Mouse (Mus musculus) telencephalon, adult 2 months (tissue): ENCODE results near the gene Gm17387.

Experiments
- DNase-seq: peaks from one replicate; pipeline ENCODE4 v3.0.0-alpha.2; 2011; ENCODE audit warnings: low read depth, low spot score

Gene Gm17387

GRCm38 (mm10) chr7:141028831-141029230 lies at the start of gene Gm17387:
Gm17387 (plus strand) TSS chr7:141029131.
- DNase-seq, result no peak

GRCm38 (mm10) chr7:140981704-140982103 lies 47.2 kb upstream of the Gm17387 start:
- DNase-seq, result no peak

GRCm38 (mm10) chr7:140982971-140983370 lies 46.0 kb upstream of the Gm17387 start:
- DNase-seq, result no peak

DNA sequence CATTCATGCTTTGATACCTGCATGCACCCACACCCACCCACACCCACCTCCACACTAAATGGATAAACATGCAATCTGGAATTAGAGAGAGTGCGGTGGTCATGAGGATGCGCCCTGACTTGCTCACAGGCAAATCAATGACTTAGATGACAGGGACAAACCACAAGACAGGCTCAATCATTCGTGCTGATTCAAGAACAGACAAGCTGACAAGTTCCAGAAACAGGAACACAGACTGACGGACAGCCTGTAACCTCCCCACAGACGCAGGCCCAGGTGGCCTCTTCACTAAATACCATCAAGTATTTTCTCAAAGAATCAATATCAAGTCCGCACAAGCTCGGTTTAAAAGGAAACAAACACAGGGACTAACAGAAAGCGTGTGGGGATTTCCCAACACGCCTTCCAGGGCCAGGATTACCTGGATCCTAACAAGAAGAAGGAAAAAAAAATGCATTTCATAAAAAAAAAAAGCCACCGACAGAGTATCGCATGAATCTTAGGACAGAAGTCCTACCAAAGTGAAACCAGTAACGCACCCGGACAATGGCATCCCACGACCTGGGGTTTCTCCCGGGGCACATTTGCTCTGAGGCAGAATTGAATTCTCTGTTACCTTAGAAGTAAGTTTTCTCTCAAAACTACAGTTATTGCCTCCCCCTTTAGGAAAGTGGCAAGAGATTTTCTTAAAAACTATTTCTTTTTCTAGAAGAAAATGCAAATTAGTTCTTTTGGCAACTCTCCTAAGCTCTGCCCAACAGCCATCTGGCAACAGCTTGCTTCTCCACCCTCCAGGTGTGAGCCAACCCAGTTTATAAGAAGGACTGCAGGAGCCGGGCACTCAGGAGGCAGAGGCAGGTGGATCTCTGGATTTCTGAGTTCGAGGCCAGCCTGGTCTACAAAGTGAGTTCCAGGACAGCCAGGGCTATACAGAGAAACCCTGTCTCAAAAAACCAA lies 41.5 kb upstream of the Gm17387 start:
- DNase-seq, result peak; percentile 75

GRCm38 (mm10) chr7:140989022-140989421 lies 39.9 kb upstream of the Gm17387 start:
- no peak for DNase-seq

DNA sequence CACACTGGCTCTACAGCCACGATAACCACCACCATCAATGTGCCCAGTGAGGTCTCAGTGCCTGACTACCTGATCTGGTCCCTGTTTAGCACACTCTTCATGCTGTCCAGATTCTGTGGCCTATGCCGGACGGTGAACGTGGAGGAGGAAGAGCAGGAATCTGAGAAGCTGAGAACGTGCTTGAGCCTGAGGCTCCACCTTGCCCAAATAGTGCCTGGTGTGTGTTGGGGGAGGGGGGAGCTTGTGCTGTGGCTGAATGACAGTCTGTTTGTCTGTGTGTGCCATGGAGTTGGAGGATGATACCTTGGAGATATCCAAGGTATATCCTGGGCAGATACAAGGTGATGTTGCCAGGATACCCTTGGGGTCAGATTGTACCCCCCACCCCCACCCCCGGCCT lies 38.7 kb upstream of the Gm17387 start:
- no peak for DNase-seq

DNA sequence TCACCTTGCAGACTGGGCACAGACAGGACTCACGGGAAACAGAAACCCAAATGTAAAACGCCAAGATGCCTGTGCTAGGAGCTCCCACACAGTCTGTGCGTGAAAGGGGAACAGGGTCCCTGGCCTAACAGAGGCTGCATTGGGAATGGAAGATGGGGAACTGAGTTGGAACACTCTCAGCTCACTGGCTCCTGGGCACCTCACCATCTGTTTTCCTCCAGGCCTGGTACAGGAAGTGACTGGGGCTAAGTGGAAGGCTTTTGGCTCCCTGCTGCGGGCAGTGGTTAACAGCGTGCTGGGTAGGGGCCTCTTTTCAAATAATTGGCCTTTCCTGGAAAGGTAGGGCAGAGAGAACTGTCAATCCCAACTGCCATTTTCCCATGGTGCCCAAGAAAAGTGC lies 38.3 kb upstream of the Gm17387 start:
- no peak for DNase-seq

DNA sequence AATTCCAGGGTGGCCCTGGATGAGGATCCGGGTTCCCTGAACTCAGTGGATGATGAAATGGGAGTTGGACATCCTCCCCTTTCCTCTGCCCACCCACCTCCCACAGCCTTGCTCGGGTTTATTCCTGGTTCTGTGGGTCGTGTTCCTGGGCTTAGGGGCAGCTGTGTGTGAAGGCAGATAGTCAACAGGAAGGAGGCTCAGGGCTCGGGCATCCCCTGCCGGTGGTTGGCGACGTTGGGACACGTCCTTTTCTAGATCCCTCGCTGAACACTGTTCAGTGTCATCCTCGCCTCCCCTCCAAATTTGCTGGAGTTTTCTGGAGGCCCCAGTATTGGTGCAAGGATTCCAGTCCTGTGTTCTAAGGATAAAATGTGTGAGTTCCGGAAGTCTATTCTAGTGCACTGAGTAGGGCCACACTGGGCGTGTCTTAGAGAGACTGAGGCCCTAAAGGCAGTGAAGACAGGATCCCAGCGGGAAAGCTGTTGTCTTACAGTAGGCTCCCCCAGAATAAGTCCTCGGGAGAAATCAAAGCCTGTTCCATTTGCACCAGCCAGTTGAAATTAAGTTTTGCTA lies 37.7 kb upstream of the Gm17387 start:
- no peak for DNase-seq

- DNase-seq, result no peak
Measured at GRCm38 (mm10) chr7:140997817-140998216, 31.1 kb upstream of the Gm17387 start.

DNA sequence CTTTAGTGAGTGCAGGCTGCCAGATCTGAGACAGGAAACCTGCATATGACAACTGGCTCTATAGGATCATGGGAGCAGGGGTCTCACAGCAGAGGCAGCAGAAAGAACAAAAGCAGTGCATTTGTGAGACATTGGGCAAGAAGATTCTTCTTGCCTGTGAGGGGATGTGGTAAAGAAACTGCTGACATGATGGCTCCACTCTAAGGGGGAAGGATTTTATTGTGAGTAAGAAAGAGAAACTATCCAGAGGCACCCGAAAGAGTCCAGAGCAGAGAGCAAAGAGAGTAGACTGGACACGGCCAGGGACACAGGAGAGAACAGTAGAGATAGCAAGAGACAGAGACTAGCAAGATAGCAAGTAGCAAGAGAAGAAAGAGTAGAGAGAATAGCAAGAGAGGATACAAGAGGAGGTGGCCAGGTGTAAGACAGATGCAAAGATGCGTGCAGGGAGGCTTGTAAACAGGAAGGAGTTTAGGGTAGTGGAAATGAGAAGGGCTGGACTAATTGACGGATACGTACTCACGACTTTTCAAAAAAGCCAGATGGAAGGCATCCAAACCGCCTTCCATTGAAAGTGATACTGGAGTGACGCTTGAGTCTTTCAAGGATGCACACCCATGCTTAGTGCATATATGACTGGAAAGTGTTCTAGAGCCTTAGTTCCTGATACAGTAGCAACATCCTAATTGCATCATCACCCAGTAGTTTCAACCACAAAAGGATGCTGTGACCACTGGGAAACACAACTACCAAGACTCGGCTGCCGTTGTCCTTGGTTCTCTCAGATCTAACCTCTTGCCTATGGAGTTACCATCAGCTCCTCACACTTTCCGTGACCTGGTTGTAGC lies 29.9 kb upstream of the Gm17387 start:
- DNase-seq, result no peak

- DNase-seq, result no peak
Measured at GRCm38 (mm10) chr7:141000881-141001708, 27.8 kb upstream of the Gm17387 start.

GRCm38 (mm10) chr7:141003248-141004010 lies 25.5 kb upstream of the Gm17387 start:
- no peak for DNase-seq

GRCm38 (mm10) chr7:141006446-141006845 lies 22.5 kb upstream of the Gm17387 start:
- no peak for DNase-seq

DNA sequence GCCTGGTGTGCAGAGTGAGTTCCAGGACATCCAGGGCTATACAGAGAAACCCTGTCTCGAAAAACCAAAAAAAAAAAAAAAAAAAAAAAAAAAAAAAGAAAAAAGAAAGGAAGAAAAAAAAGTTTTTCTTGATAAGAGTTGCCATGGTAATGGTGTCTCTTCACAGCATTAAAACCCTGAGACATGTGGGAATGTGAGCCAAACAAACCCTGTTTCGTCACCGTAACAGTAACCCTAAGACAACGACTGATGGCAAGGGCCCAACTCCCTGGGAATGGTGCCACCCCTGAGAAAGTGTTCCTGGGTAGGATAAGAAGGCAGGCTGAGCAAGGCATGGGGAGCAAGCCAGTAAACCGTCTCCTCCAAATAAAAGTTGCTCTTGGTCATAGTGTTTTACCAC lies 22.0 kb upstream of the Gm17387 start:
- DNase-seq, result no peak

- DNase-seq, result no peak
Measured at GRCm38 (mm10) chr7:141008312-141008761, 20.6 kb upstream of the Gm17387 start.

DNA sequence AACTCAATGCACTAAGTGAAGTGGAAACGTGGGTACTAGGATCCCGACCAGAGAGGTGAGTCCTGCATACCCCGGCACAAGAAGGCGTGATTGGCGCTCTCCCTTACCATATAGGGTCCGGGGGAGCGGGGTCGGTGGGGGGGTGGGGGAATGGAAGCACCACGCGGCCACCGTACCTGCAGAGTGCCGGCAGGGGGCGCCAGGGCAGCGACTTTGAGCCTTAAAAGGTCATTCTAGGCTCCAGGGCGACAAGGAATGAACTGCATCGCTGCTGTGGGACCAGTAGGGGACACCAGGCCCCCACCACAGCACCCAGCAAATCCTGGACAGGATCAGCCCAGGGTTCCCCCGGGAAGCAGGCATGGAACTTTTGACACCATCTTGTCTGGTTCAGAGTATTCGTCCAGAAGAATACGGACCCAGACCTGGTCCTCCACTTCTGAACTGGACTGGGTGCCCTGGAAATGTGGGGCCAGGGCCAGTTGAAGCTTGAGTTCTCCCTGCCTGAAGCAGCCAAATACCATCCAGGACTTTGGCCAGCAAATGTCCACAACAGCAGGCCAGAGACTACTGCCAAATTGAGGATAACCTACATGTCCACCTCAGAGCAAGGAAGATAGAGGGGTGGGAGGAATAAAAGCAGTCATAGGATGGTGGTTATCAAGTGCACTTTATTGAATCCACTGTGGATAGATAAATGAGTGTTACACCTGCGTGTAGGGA lies 19.8 kb upstream of the Gm17387 start:
- no peak for DNase-seq

GRCm38 (mm10) chr7:141009665-141010064 lies 19.3 kb upstream of the Gm17387 start:
- no peak for DNase-seq

GRCm38 (mm10) chr7:141010593-141010992 lies 18.3 kb upstream of the Gm17387 start, which contains the start of gene Ifitm3:
Ifitm3 (minus strand) TSS chr7:141010770.
- DNase-seq, result no peak

GRCm38 (mm10) chr7:141011238-141011770 lies 17.6 kb upstream of the Gm17387 start:
- no peak for DNase-seq
